Mouse (Mus musculus) hindbrain, embryonic 14.5 days (tissue): ENCODE measurements at regions not wholly inside any gene's neighbourhood (a gene's known extent, or its start where the extent isn't known, plus 50 kb on each side); places are given as distances from the start of the nearest gene placed in this dataset.

ENCODE experiments used
- ATAC-seq: fragments of 200-750 bp; cut with Nextera tagmentation; 2 replicates; pipeline ENCODE4 v1.8.0; 2017; ENCODE audit warnings: moderate number of reproducible peaks, mild to moderate bottlenecking, moderate TSS enrichment, moderate library complexity; ENCODE audit not compliant: low FRiP score
- DNase-seq: peaks from one replicate; pipeline ENCODE4 v3.0.0-alpha.2; 2015; ENCODE audit warnings: low spot score
- H3K27ac ChIP-seq: fragments of 300-500 bp; sonication (generic); 2 replicates; pipeline ENCODE4 v1.5.1; 2014; ENCODE audit warnings: mild to moderate bottlenecking, moderate library complexity
- H3K27me3 ChIP-seq: fragments of 300-500 bp; sonication (generic); 2 replicates; pipeline ENCODE4 v1.6.1; 2014; ENCODE audit warnings: mild to moderate bottlenecking, low read length, mixed read lengths; ENCODE audit not compliant: control insufficient read depth, insufficient read depth
- H3K36me3 ChIP-seq: fragments of 300-500 bp; sonication (generic); replicated peaks from 2 replicates; pipeline ENCODE4 v1.6.1; 2014; ENCODE audit not compliant: control insufficient read depth, insufficient read depth
- H3K4me1 ChIP-seq: fragments of 300-500 bp; sonication (generic); replicated peaks from 2 replicates; pipeline ENCODE4 v1.6.1; 2014; ENCODE audit warnings: antibody characterized with exemption, low read length, mixed read lengths; ENCODE audit not compliant: control insufficient read depth, insufficient read depth
- H3K4me2 ChIP-seq: fragments of 300-500 bp; sonication (generic); replicated peaks from 2 replicates; pipeline ENCODE4 v1.6.1; 2014; ENCODE audit warnings: mild to moderate bottlenecking, moderate library complexity
- H3K4me3 ChIP-seq: fragments of 300-500 bp; sonication (generic); replicated peaks from 2 replicates; pipeline ENCODE4 v1.5.1; 2014; ENCODE audit warnings: mild to moderate bottlenecking, low read length
- H3K9ac ChIP-seq: fragments of 300-500 bp; sonication (generic); 2 replicates; pipeline ENCODE4 v1.6.1; 2014
- H3K9me3 ChIP-seq: fragments of 300-500 bp; sonication (generic); 2 replicates; pipeline ENCODE4 v1.6.1; 2016; ENCODE audit warnings: low read length; ENCODE audit not compliant: control insufficient read depth
- WGBS: fragments of 180-500 bp; shearing (Covaris S2); extraction: QIAGEN DNeasy Blood & Tissue Kit; methylation state at CpG from one replicate; pipeline ENCODE4 v1.1.7; 2014; 5-methylcytosine and 5-hydroxymethylcytosine counted together

GRCm38 (mm10) chr11:117036977-117037376 lies 78.0 kb upstream of the Sec14l1 start:
- no peak overlapping the region for H3K9ac ChIP-seq
- ATAC-seq (no peak), DNase-seq (no peak)
- H3K27me3 ChIP-seq = no peaks in the 10 kb centered on the region
- peaks cover 11% of the 10 kb centered on the region; the same call in 1 of the 2 replicates for H3K4me1 ChIP-seq
- H3K4me2 ChIP-seq = no peak overlapping the region
- no peak overlapping the region for H3K27ac ChIP-seq
- no peaks in the 10 kb centered on the region for H3K9me3 ChIP-seq
- 82% methylated on average over 7 of the region's 7 CpGs for WGBS
- H3K4me3 ChIP-seq = no peak overlapping the region
- no peaks in the 10 kb centered on the region for H3K36me3 ChIP-seq

GRCm38 (mm10) chr11:117038282-117039106 lies 76.5 kb upstream of the Sec14l1 start:
- no peak for DNase-seq
- H3K4me1 ChIP-seq = peaks cover 10% of the 10 kb centered on the region; the same call in 1 of the 2 replicates
- 41% methylated on average over 20 of the region's 20 CpGs for WGBS
- H3K36me3 ChIP-seq = no peaks in the 10 kb centered on the region
- no peak for ATAC-seq
- no peak overlapping the region for H3K4me3 ChIP-seq
- H3K27ac ChIP-seq = no peak overlapping the region
- no peak overlapping the region for H3K9ac ChIP-seq
- H3K4me2 ChIP-seq = no peak overlapping the region
- H3K9me3 ChIP-seq = no peaks in the 10 kb centered on the region
- H3K27me3 ChIP-seq = no peaks in the 10 kb centered on the region

- no peaks in the 10 kb centered on the region for H3K9me3 ChIP-seq
- no peak overlapping the region for H3K27ac ChIP-seq
- no peak overlapping the region for H3K9ac ChIP-seq
- WGBS = 12% methylated on average over 4 of the region's 4 CpGs
- H3K4me3 ChIP-seq = no peak overlapping the region
- ATAC-seq (no peak), DNase-seq (no peak)
- no peak overlapping the region for H3K4me2 ChIP-seq
- peaks cover 9% of the 10 kb centered on the region; the same call in 1 of the 2 replicates for H3K4me1 ChIP-seq
- no peaks in the 10 kb centered on the region for H3K36me3 ChIP-seq
- H3K27me3 ChIP-seq = no peaks in the 10 kb centered on the region
Measured at GRCm38 (mm10) chr11:117040829-117041228, 74.1 kb upstream of the Sec14l1 start.

GRCm38 (mm10) chr11:117042336-117042735 lies 72.6 kb upstream of the Sec14l1 start:
- H3K9ac ChIP-seq = no peak overlapping the region
- no peak overlapping the region for H3K4me3 ChIP-seq
- WGBS = 55% methylated on average over 5 of the region's 5 CpGs
- no peaks in the 10 kb centered on the region for H3K36me3 ChIP-seq
- no peak overlapping the region for H3K4me2 ChIP-seq
- DNase-seq (no peak), ATAC-seq (no peak)
- no peaks in the 10 kb centered on the region for H3K27me3 ChIP-seq
- H3K9me3 ChIP-seq = no peaks in the 10 kb centered on the region
- peaks cover 12% of the 10 kb centered on the region; the same call in 1 of the 2 replicates for H3K4me1 ChIP-seq
- H3K27ac ChIP-seq = no peak overlapping the region

- H3K36me3 ChIP-seq = no peaks in the 10 kb centered on the region
- no peak overlapping the region for H3K4me3 ChIP-seq
- H3K4me1 ChIP-seq = peaks cover 20% of the 10 kb centered on the region; the same call in 1 of the 2 replicates
- no peak overlapping the region for H3K4me2 ChIP-seq
- H3K9ac ChIP-seq = no peak overlapping the region; the same call in 1 of the 2 replicates
- no peak overlapping the region for H3K27ac ChIP-seq
- H3K27me3 ChIP-seq = no peaks in the 10 kb centered on the region
- ATAC-seq (peak; percentile 39; the same call in 1 of the 2 replicates), DNase-seq (peak; percentile 83)
- WGBS = 7% methylated on average over 8 of the region's 8 CpGs
- no peaks in the 10 kb centered on the region for H3K9me3 ChIP-seq
Measured at GRCm38 (mm10) chr11:117043524-117043923, 71.4 kb upstream of the Sec14l1 start.

GRCm38 (mm10) chr11:117044731-117045130 lies 70.2 kb upstream of the Sec14l1 start:
- H3K9me3 ChIP-seq = no peaks in the 10 kb centered on the region
- 89% methylated on average over 1 of the region's 1 CpGs for WGBS
- H3K4me2 ChIP-seq = no peak overlapping the region
- H3K9ac ChIP-seq = no peak overlapping the region
- peaks cover 20% of the 10 kb centered on the region; the same call in 1 of the 2 replicates for H3K4me1 ChIP-seq
- H3K36me3 ChIP-seq = no peaks in the 10 kb centered on the region
- H3K4me3 ChIP-seq = no peak overlapping the region
- H3K27me3 ChIP-seq = no peaks in the 10 kb centered on the region
- H3K27ac ChIP-seq = no peak overlapping the region
- ATAC-seq (no peak), DNase-seq (no peak)

- 89% methylated on average over 5 of the region's 5 CpGs for WGBS
- peaks cover 13% of the 10 kb centered on the region; the same call in 1 of the 2 replicates for H3K4me1 ChIP-seq
- no peaks in the 10 kb centered on the region for H3K27me3 ChIP-seq
- DNase-seq = no peak
- no peak overlapping the region for H3K4me3 ChIP-seq
- no peak overlapping the region; the same call in 1 of the 2 replicates for H3K9ac ChIP-seq
- no peaks in the 10 kb centered on the region for H3K9me3 ChIP-seq
- H3K27ac ChIP-seq = peak overlapping the region; percentile 85
- ATAC-seq = no peak
- no peak overlapping the region for H3K4me2 ChIP-seq
- H3K36me3 ChIP-seq = no peaks in the 10 kb centered on the region
Measured at GRCm38 (mm10) chr11:117046636-117047035, 68.3 kb upstream of the Sec14l1 start.

- H3K9ac ChIP-seq = peak overlapping the region; percentile 29
- no peak for ATAC-seq
- H3K36me3 ChIP-seq = no peaks in the 10 kb centered on the region
- H3K4me3 ChIP-seq = no peak overlapping the region
- DNase-seq = peak; percentile 80
- 15% methylated on average over 22 of the region's 22 CpGs for WGBS
- H3K27me3 ChIP-seq = no peaks in the 10 kb centered on the region
- H3K9me3 ChIP-seq = no peaks in the 10 kb centered on the region
- peaks cover 13% of the 10 kb centered on the region; the same call in 1 of the 2 replicates for H3K4me1 ChIP-seq
- peak overlapping the region; percentile 85 for H3K27ac ChIP-seq
- peak overlapping the region; percentile 30 for H3K4me2 ChIP-seq
Measured at GRCm38 (mm10) chr11:117047172-117047950, 67.6 kb upstream of the Sec14l1 start.

GRCm38 (mm10) chr11:117048911-117049310 lies 66.1 kb upstream of the Sec14l1 start:
- no peaks in the 10 kb centered on the region for H3K9me3 ChIP-seq
- H3K36me3 ChIP-seq = no peaks in the 10 kb centered on the region
- H3K9ac ChIP-seq = no peak overlapping the region
- no peak overlapping the region for H3K4me2 ChIP-seq
- 83% methylated on average over 3 of the region's 3 CpGs for WGBS
- no peak for ATAC-seq
- H3K4me3 ChIP-seq = no peak overlapping the region
- no peak for DNase-seq
- no peaks in the 10 kb centered on the region for H3K27me3 ChIP-seq
- no peak overlapping the region for H3K27ac ChIP-seq
- H3K4me1 ChIP-seq = peaks cover 13% of the 10 kb centered on the region; the same call in 1 of the 2 replicates
